Mouse (Mus musculus) G1E-ER4 (cell line): ENCODE data around the gene 4933411K16Rik. TPM values are rescaled to one million over a fixed set of nuclear protein-coding genes. Genes with fewer than 3 reads are reported as not detected.

Experiments used
- GATA1 ChIP-seq: IDR thresholded peaks from one replicate; pipeline ENCODE4 v1.8.0; 2012; ENCODE audit warnings: low read length, inconsistent platforms
- polyA plus RNA-seq: library from polyadenylated mRNA; stranded (reverse); fragments of >175 nt; gene quantifications from 2 replicates; pipeline ENCODE4 v1.2.3, GENCODE M21; 2012

Gene 4933411K16Rik
- not detected in 2 replicates for polyA plus RNA-seq

GRCm38 (mm10) chr19:42051948-42052347, at the start of gene 4933411K16Rik:
TSS of gene 4933411K16Rik (plus strand) at chr19:42052248.
- no peak for TF ChIP-seq GATA1

- TF ChIP-seq GATA1 = no peak
Observed at GRCm38 (mm10) chr19:42004258-42004657, 47.8 kb upstream of the 4933411K16Rik start.

- TF ChIP-seq GATA1 = no peak
Observed at GRCm38 (mm10) chr19:42005616-42006015, 46.4 kb upstream of the 4933411K16Rik start.

GRCm38 (mm10) chr19:42006568-42006967, 45.5 kb upstream of the 4933411K16Rik start:
- TF ChIP-seq GATA1 = no peak

- no peak for TF ChIP-seq GATA1
Observed at GRCm38 (mm10) chr19:42008586-42008985, 43.5 kb upstream of the 4933411K16Rik start.

- TF ChIP-seq GATA1 = no peak
Observed at GRCm38 (mm10) chr19:42009067-42009466, 43.0 kb upstream of the 4933411K16Rik start.

- no peak for TF ChIP-seq GATA1
Observed at GRCm38 (mm10) chr19:42010436-42010835, 41.6 kb upstream of the 4933411K16Rik start.

GRCm38 (mm10) chr19:42011123-42011522, 40.9 kb upstream of the 4933411K16Rik start:
- no peak for TF ChIP-seq GATA1

- TF ChIP-seq GATA1 = no peak
Observed at GRCm38 (mm10) chr19:42014231-42014825, 37.7 kb upstream of the 4933411K16Rik start.

GRCm38 (mm10) chr19:42015001-42015400, 37.0 kb upstream of the 4933411K16Rik start:
- TF ChIP-seq GATA1 = no peak

- TF ChIP-seq GATA1 = no peak
Observed at GRCm38 (mm10) chr19:42016251-42016650, 35.8 kb upstream of the 4933411K16Rik start.

GRCm38 (mm10) chr19:42016840-42017239, 35.2 kb upstream of the 4933411K16Rik start:
- TF ChIP-seq GATA1 = no peak

GRCm38 (mm10) chr19:42017399-42018247, 34.4 kb upstream of the 4933411K16Rik start:
- no peak for TF ChIP-seq GATA1

GRCm38 (mm10) chr19:42019011-42019522, 33.0 kb upstream of the 4933411K16Rik start:
- no peak for TF ChIP-seq GATA1

- TF ChIP-seq GATA1 = no peak
Observed at GRCm38 (mm10) chr19:42021681-42022541, 30.1 kb upstream of the 4933411K16Rik start.

GRCm38 (mm10) chr19:42022542-42022848, 29.6 kb upstream of the 4933411K16Rik start:
- no peak for TF ChIP-seq GATA1
